Mouse (Mus musculus): ENCODE measurements at regions not wholly inside any gene's neighbourhood (a gene's known extent, or its start where the extent isn't known, plus 50 kb on each side); places are given as distances from the start of the nearest gene placed in this dataset.

GRCm38 (mm10) chr10:27994376-27995034, 80.1 kb upstream of the Ptprk start:
- intact Hi-C loops (cut with DNase I): no loop called here

- intact Hi-C loops (cut with DNase I): no loop called here
Measured at GRCm38 (mm10) chr10:27995035-27995399, 79.6 kb upstream of the Ptprk start.

GRCm38 (mm10) chr10:28010756-28011155, 63.9 kb upstream of the Ptprk start:
- intact Hi-C loops (cut with DNase I): no loop called here

GRCm38 (mm10) chr10:28012135-28012534, 62.5 kb upstream of the Ptprk start:
- intact Hi-C loops (cut with DNase I): no loop called here

- intact Hi-C loops (cut with DNase I): no loop called here
Measured at GRCm38 (mm10) chr10:28013401-28013800, 61.2 kb upstream of the Ptprk start.

GRCm38 (mm10) chr10:28014306-28014825, 60.3 kb upstream of the Ptprk start:
- intact Hi-C loops (cut with DNase I): no loop called here
